Mouse (Mus musculus): Measurements from ENCODE around the gene Olfr612. TPM values are rescaled to one million over a fixed set of nuclear protein-coding genes. Genes with fewer than 3 reads are reported as not detected.
"Not testable (repeated sequence)": the region's sequence is repeated elsewhere in the genome, so short reads cannot be mapped to it uniquely, and the experiment has no call there.

The Olfr612 gene
- not detected in 2 replicates for polyA plus RNA-seq (2016; fragmentation: Nextera tagmentation; extraction: Ambion mirVana)

DNA sequence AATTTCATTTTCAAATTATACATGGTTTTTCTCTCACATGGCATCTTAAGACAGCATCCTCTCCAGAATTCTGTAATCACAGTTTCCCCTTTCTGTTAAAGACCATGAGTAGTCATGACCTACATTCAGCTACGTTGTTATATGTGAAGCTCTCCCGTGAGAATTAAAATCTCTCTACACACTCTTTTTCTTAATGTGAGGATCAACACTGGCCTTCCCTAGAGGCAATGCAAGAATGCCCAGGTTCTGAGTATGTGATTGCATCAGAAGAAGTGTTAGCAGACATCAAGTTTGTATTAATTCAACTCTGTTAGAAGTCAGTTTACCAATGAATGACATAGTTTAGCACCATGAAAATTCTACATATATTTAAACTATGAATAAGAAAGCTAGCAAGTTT lies at the start of gene Olfr612:
Olfr612 (minus strand) TSS at position 101 of the 400 bp plus-strand sequence.
- H3K9me3 ChIP-seq; DNase-seq (ENCODE audit: low spot score); H3K27me3 ChIP-seq (replicated peaks; ENCODE audit: low read depth, poor library complexity, severe bottlenecking); H3K4me3 ChIP-seq; H3K27ac ChIP-seq (replicated peaks); H3K36me3 ChIP-seq (replicated peaks); H3K4me1 ChIP-seq: not testable (repeated sequence)
- 83% methylated on average over 2 of the region's 2 CpGs for WGBS

DNA sequence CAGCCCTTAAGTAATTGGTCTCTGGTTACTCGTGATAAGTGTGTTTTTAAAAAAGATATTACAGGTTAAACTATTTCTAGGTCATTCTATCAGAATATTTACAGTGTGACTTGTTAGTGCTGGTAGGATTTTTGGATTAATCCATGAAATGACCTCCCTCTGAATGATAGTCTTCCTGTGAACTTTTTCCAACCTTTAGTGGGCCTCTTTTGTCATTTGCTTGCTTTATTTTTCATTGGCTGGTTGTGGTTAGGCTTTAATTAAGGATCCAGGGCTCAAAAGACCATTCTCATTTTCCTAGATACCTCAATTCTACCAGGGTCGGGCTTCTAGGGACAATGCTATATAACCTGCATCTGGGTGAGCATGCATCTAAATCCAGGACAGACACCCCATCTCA lies 47.3 kb upstream of the Olfr612 start, which contains the start of gene Olfr618:
Olfr618 (plus strand) TSS at position 301 of the 400 bp plus-strand sequence.
- H3K9me3 ChIP-seq = no peaks in the 10 kb centered on the region
- no peak within 1 kb of the TSS for H3K4me3 ChIP-seq
- H3K27me3 ChIP-seq (replicated peaks; ENCODE audit: low read depth, poor library complexity, severe bottlenecking) = no peaks in the 10 kb centered on the region
- H3K36me3 ChIP-seq (replicated peaks) = no peaks in the 10 kb centered on the region
- DNase-seq (ENCODE audit: low spot score) = no peak
- no peak within 1 kb of the TSS for H3K27ac ChIP-seq (replicated peaks)
- 68% methylated on average over 2 of the region's 2 CpGs for WGBS
- no peaks in the 10 kb centered on the region for H3K4me1 ChIP-seq

DNA sequence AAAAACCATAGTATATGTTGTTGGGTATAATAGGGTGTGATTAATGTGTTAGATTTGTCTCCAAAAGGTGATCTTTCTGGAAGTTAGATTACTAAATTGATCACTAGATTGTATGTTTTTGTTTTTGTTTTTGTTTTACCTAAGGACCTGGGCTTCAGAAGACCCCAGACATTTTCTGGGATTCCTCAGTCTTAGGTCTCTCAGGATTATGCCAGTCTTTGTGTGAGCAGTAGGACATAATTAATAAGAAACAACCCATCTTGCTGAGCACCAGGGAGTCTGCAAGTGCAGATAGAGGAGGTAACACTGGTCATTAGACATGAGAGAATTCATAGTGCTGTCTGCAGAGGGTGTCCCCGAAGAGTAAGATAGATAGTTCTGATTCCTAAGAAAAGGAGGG lies 30.2 kb upstream of the Olfr612 start, which contains the start of gene Olfr617:
Olfr617 (plus strand) TSS at position 301 of the 400 bp plus-strand sequence.
- H3K27ac ChIP-seq (replicated peaks) = no peak within 1 kb of the TSS
- DNase-seq (ENCODE audit: low spot score) = no peak
- H3K36me3 ChIP-seq (replicated peaks) = no peaks in the 10 kb centered on the region
- no peaks in the 10 kb centered on the region for H3K27me3 ChIP-seq (replicated peaks; ENCODE audit: low read depth, poor library complexity, severe bottlenecking)
- no peaks in the 10 kb centered on the region for H3K4me1 ChIP-seq
- no peak within 1 kb of the TSS for H3K4me3 ChIP-seq
- H3K9me3 ChIP-seq = no peaks in the 10 kb centered on the region
- 85% methylated on average over 1 of the region's 1 CpGs for WGBS

DNA sequence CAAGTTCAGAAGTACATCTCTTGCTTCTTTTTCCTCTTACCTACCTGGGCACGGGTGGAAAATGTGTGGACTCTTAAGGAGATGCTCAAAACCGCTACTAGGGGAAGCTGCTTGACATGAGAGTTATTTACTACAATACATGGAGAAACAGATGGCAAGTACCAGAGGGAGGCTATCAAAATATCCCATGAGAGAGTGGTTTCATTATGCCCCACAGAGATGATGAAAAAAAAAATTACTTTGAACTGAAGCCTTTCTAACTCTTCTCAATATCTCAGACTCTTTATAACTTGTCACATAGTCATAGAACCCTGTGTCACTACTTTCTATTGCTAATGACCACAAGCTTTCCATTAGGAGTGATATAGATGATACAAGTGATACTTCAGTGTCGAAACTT lies 26.5 kb upstream of the Olfr612 start, which contains the start of gene Olfr616:
Olfr616 (minus strand) TSS at position 101 of the 400 bp plus-strand sequence.
- Histone ChIP-seq H3K9me3 (no peaks in the 10 kb centered on the region), H3K4me1 (no peaks in the 10 kb centered on the region), H3K36me3 (replicated peaks) (no peaks in the 10 kb centered on the region), H3K27me3 (replicated peaks; ENCODE audit: low read depth, poor library complexity, severe bottlenecking) (no peaks in the 10 kb centered on the region), H3K4me3 (no peak within 1 kb of the TSS), H3K27ac (replicated peaks) (no peak within 1 kb of the TSS)
- 83% methylated on average over 3 of the region's 3 CpGs for WGBS
- DNase-seq (ENCODE audit: low spot score) = no peak

DNA sequence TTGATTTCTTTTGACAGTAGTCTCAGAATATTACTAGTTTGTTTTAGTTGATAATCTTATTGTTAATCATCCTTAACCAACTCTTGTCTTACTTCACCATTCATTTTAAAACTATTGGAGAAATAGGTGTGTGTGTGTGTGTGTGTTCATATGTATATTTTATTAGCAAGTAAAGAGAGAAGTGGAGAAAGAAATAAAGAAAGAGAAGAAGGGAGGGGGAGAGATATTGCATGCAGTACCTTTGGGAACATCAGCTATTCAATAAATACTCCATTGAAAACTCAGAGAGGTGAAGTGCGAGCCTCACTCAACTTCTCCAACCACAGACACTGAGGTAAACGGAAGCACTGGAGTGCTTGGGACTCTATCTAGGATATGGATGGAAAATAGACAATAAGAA lies 13.3 kb upstream of the Olfr612 start, which contains the start of gene Olfr615:
Olfr615 (plus strand) TSS at position 301 of the 400 bp plus-strand sequence.
- Histone ChIP-seq H3K36me3 (replicated peaks) (no peaks in the 10 kb centered on the region), H3K27ac (replicated peaks) (no peak within 1 kb of the TSS), H3K9me3 (no peaks in the 10 kb centered on the region), H3K4me3 (no peak within 1 kb of the TSS), H3K27me3 (replicated peaks; ENCODE audit: low read depth, poor library complexity, severe bottlenecking) (no peaks in the 10 kb centered on the region), H3K4me1 (no peaks in the 10 kb centered on the region)
- 85% methylated on average over 2 of the region's 2 CpGs for WGBS
- DNase-seq (ENCODE audit: low spot score) = no peak

DNA sequence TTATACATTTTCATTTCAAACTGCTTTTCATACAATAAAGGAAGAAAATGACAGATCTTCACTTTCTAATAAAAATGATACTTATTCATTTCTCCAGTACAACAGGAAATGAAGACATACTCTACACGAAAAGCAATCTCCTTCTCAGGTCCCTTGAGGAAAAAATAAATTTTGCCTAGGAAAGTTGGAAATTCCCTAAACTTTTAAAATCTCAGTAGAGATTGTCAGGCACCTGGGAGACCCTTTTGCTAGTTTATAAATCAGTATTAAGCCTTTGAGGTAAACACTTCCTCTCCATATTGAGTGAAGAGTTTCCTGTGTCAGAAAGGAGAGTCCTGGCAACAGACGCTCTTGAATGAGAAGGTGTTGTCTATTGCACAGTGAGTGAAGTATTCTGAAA lies 5.3 kb upstream of the Olfr612 start, which contains the start of gene Olfr613:
Olfr613 (plus strand) TSS at position 301 of the 400 bp plus-strand sequence.
- no peak for DNase-seq (ENCODE audit: low spot score)
- H3K9me3 ChIP-seq = no peaks in the 10 kb centered on the region
- no peaks in the 10 kb centered on the region for H3K27me3 ChIP-seq (replicated peaks; ENCODE audit: low read depth, poor library complexity, severe bottlenecking)
- WGBS = 78% methylated on average over 2 of the region's 2 CpGs
- H3K4me3 ChIP-seq = no peak within 1 kb of the TSS
- no peaks in the 10 kb centered on the region for H3K36me3 ChIP-seq (replicated peaks)
- H3K27ac ChIP-seq (replicated peaks) = no peak within 1 kb of the TSS
- no peaks in the 10 kb centered on the region for H3K4me1 ChIP-seq

DNA sequence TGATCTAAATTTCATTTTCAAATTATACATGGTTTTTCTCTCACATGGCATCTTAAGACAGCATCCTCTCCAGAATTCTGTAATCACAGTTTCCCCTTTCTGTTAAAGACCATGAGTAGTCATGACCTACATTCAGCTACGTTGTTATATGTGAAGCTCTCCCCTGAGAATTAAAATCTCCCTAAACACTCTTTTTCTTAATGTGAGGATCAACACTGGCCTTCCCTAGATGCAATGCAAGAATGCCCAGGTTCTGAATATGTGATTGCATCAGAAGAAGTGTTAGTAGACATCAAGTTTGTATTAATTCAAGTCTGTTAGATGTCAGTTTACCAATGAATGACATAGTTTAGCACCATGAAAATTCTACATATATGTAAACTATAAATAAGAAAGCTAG lies 21.8 kb downstream of the Olfr612 start, which contains the start of gene Olfr611:
Olfr611 (minus strand) TSS at position 101 of the 400 bp plus-strand sequence.
- 81% methylated on average over 1 of the region's 1 CpGs for WGBS

DNA sequence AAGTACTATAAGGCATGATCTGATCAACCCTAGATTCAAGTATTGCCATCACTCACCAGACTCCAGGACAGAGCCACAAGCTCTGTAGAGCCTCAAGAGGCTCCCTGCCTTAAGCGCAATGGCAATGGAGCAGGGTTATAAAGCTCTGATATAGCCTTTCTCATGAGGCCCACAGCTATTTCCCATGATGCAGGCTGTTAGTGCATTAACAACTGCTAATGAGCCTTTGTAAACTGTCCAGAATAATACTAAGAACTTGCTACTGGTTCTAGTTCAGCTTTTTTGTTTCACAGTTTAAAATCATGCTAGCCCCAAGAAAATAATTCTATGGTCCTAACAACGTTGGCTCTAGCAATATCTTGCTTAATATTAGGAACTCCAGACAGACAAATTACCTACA lies 30.5 kb downstream of the Olfr612 start, which contains the start of gene Olfr610:
Olfr610 (minus strand) TSS at position 101 of the 400 bp plus-strand sequence.
- 91% methylated on average over 2 of the region's 2 CpGs for WGBS

More for the DNA sequence above, 21.8 kb downstream of the Olfr612 start, which contains the start of gene Olfr611:
- H3K4me3 ChIP-seq; DNase-seq (ENCODE audit: low spot score); H3K9me3 ChIP-seq; H3K36me3 ChIP-seq (replicated peaks); H3K27me3 ChIP-seq (replicated peaks; ENCODE audit: low read depth, poor library complexity, severe bottlenecking); H3K4me1 ChIP-seq; H3K27ac ChIP-seq (replicated peaks): not testable (repeated sequence)

DNA sequence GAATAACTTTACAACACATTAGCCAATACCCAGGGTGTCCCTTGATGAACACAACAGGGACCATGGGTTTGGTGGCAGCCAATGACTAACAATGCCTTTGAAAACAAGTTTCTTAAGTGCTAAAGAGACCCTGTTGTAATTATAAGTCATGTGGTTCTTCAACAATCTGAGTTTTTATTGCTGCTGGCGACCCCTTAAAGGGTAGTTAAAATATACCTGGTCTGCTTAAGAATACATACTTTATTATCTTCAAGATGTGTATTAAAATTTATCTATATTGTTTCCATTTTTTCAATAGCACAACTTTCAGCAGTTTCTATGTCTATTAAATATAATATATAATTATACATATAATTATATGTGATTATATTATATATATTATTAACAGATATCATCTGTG lies 44.6 kb downstream of the Olfr612 start, which contains the start of gene Olfr609:
Olfr609 (minus strand) TSS at position 101 of the 400 bp plus-strand sequence.
- DNase-seq (ENCODE audit: low spot score) = no peak
- H3K27me3 ChIP-seq (replicated peaks; ENCODE audit: low read depth, poor library complexity, severe bottlenecking) = no peaks in the 10 kb centered on the region
- H3K9me3 ChIP-seq = no peaks in the 10 kb centered on the region
- no peaks in the 10 kb centered on the region for H3K4me1 ChIP-seq
- H3K4me3 ChIP-seq = no peak within 1 kb of the TSS
- no peak within 1 kb of the TSS for H3K27ac ChIP-seq (replicated peaks)
- WGBS = 60% methylated on average over 1 of the region's 1 CpGs
- no peaks in the 10 kb centered on the region for H3K36me3 ChIP-seq (replicated peaks)

More for the DNA sequence above, 30.5 kb downstream of the Olfr612 start, which contains the start of gene Olfr610:
- Histone ChIP-seq H3K9me3 (no peaks in the 10 kb centered on the region), H3K36me3 (replicated peaks) (no peaks in the 10 kb centered on the region), H3K4me1 (no peaks in the 10 kb centered on the region), H3K4me3 (no peak within 1 kb of the TSS), H3K27me3 (replicated peaks; ENCODE audit: low read depth, poor library complexity, severe bottlenecking) (no peaks in the 10 kb centered on the region), H3K27ac (replicated peaks) (no peak within 1 kb of the TSS)
- no peak for DNase-seq (ENCODE audit: low spot score)

Small RNAs within 50 kb of the gene (microRNA-seq; reads per million reads assigned to microRNA genes)
- gene Gm26506 = not detected

Other genes starting within 250 kb of the Olfr612 start
- gene Olfr596, start 237.1 kb downstream of the Olfr612 start, polyA plus RNA-seq (2016; fragmentation: Nextera tagmentation; extraction: Ambion mirVana) = not detected in 2 replicates
- not detected in 2 replicates for gene Olfr597, start 226.4 kb downstream of the Olfr612 start, polyA plus RNA-seq (2016; fragmentation: Nextera tagmentation; extraction: Ambion mirVana)
- gene Olfr598, start 219.1 kb downstream of the Olfr612 start, polyA plus RNA-seq (2016; fragmentation: Nextera tagmentation; extraction: Ambion mirVana) = not detected in 2 replicates
- gene Olfr599, start 206.8 kb downstream of the Olfr612 start, polyA plus RNA-seq (2016; fragmentation: Nextera tagmentation; extraction: Ambion mirVana) = not detected in 2 replicates
- not detected in 2 replicates for gene Olfr600, start 193.0 kb downstream of the Olfr612 start, polyA plus RNA-seq (2016; fragmentation: Nextera tagmentation; extraction: Ambion mirVana)
- not detected in 2 replicates for gene Olfr601, start 180.1 kb downstream of the Olfr612 start, polyA plus RNA-seq (2016; fragmentation: Nextera tagmentation; extraction: Ambion mirVana)
- not detected in 2 replicates for gene Olfr603, start 156.5 kb downstream of the Olfr612 start, polyA plus RNA-seq (2016; fragmentation: Nextera tagmentation; extraction: Ambion mirVana)
- not detected in 2 replicates for gene Usp17lc, start 127.6 kb downstream of the Olfr612 start, polyA plus RNA-seq (2016; fragmentation: Nextera tagmentation; extraction: Ambion mirVana)
- not detected in 2 replicates for gene Olfr605, start 97.3 kb downstream of the Olfr612 start, polyA plus RNA-seq (2016; fragmentation: Nextera tagmentation; extraction: Ambion mirVana)
- not detected in 2 replicates for gene Olfr606, start 93.7 kb downstream of the Olfr612 start, polyA plus RNA-seq (2016; fragmentation: Nextera tagmentation; extraction: Ambion mirVana)
- not detected in 2 replicates for gene Olfr607, start 78.6 kb downstream of the Olfr612 start, polyA plus RNA-seq (2016; fragmentation: Nextera tagmentation; extraction: Ambion mirVana)
- gene Olfr608, start 72.8 kb downstream of the Olfr612 start, polyA plus RNA-seq (2016; fragmentation: Nextera tagmentation; extraction: Ambion mirVana) = not detected in 2 replicates
- not detected in 2 replicates for gene Olfr609, start 44.7 kb downstream of the Olfr612 start, polyA plus RNA-seq (2016; fragmentation: Nextera tagmentation; extraction: Ambion mirVana)
- not detected in 2 replicates for gene Olfr610, start 30.6 kb downstream of the Olfr612 start, polyA plus RNA-seq (2016; fragmentation: Nextera tagmentation; extraction: Ambion mirVana)
- gene Olfr611, start 21.9 kb downstream of the Olfr612 start, polyA plus RNA-seq (2016; fragmentation: Nextera tagmentation; extraction: Ambion mirVana) = not detected in 2 replicates
- gene Olfr613, start 5.4 kb upstream of the Olfr612 start, polyA plus RNA-seq (2016; fragmentation: Nextera tagmentation; extraction: Ambion mirVana) = not detected in 2 replicates
- not detected in 2 replicates for gene Olfr615, start 13.4 kb upstream of the Olfr612 start, polyA plus RNA-seq (2016; fragmentation: Nextera tagmentation; extraction: Ambion mirVana)
- not detected in 2 replicates for gene Olfr616, start 26.4 kb upstream of the Olfr612 start, polyA plus RNA-seq (2016; fragmentation: Nextera tagmentation; extraction: Ambion mirVana)
- gene Olfr617, start 30.3 kb upstream of the Olfr612 start, polyA plus RNA-seq (2016; fragmentation: Nextera tagmentation; extraction: Ambion mirVana) = not detected in 2 replicates
- gene Olfr618, start 47.4 kb upstream of the Olfr612 start, polyA plus RNA-seq (2016; fragmentation: Nextera tagmentation; extraction: Ambion mirVana) = not detected in 2 replicates
- gene Olfr619, start 57.9 kb upstream of the Olfr612 start, polyA plus RNA-seq (2016; fragmentation: Nextera tagmentation; extraction: Ambion mirVana) = not detected in 2 replicates
- gene Olfr620, start 69.8 kb upstream of the Olfr612 start, polyA plus RNA-seq (2016; fragmentation: Nextera tagmentation; extraction: Ambion mirVana) = not detected in 2 replicates
- not detected in 2 replicates for gene Olfr622, start 100.0 kb upstream of the Olfr612 start, polyA plus RNA-seq (2016; fragmentation: Nextera tagmentation; extraction: Ambion mirVana)
- gene Olfr623, start 121.0 kb upstream of the Olfr612 start, polyA plus RNA-seq (2016; fragmentation: Nextera tagmentation; extraction: Ambion mirVana) = not detected in 2 replicates
- 0.04 and 0.05 TPM in 2 replicates for gene Olfr624, start 128.5 kb upstream of the Olfr612 start, polyA plus RNA-seq (2016; fragmentation: Nextera tagmentation; extraction: Ambion mirVana)
- not detected in 2 replicates for gene Olfr625-ps1, start 140.0 kb upstream of the Olfr612 start, polyA plus RNA-seq (2016; fragmentation: Nextera tagmentation; extraction: Ambion mirVana)
- gene Olfr243, start 172.0 kb upstream of the Olfr612 start, polyA plus RNA-seq (2016; fragmentation: Nextera tagmentation; extraction: Ambion mirVana) = not detected in 2 replicates
- gene Olfr628, start 187.7 kb upstream of the Olfr612 start, polyA plus RNA-seq (2016; fragmentation: Nextera tagmentation; extraction: Ambion mirVana) = not detected in 2 replicates
- gene Olfr629, start 202.2 kb upstream of the Olfr612 start, polyA plus RNA-seq (2016; fragmentation: Nextera tagmentation; extraction: Ambion mirVana) = not detected in 2 replicates
- not detected in 2 replicates for gene Olfr630, start 214.6 kb upstream of the Olfr612 start, polyA plus RNA-seq (2016; fragmentation: Nextera tagmentation; extraction: Ambion mirVana)
- gene Olfr69, start 228.9 kb upstream of the Olfr612 start, polyA plus RNA-seq (2016; fragmentation: Nextera tagmentation; extraction: Ambion mirVana) = not detected in 2 replicates
- not detected in 2 replicates for gene Olfr68, start 237.0 kb upstream of the Olfr612 start, polyA plus RNA-seq (2016; fragmentation: Nextera tagmentation; extraction: Ambion mirVana)
- gene Olfr67, start 249.1 kb upstream of the Olfr612 start, polyA plus RNA-seq (2016; fragmentation: Nextera tagmentation; extraction: Ambion mirVana) = not detected in 2 replicates

Measured in embryonic facial prominence, embryonic 10.5 days (tissue).